Mouse (Mus musculus): Measurements from ENCODE around the gene Rad51ap2. TPM values are rescaled to one million over a fixed set of nuclear protein-coding genes. Genes with fewer than 3 reads are reported as not detected.

The Rad51ap2 gene
- polyA plus RNA-seq (2012; rRNA removed) (not detected in 2 replicates), polyA plus RNA-seq (2014; fragmentation: Nextera tagmentation; extraction: Ambion mirVana) (not detected in 2 replicates)

- Histone ChIP-seq H3K9me3 (ENCODE audit: control insufficient read depth, low read length) (no peaks in the 10 kb centered on the region), H3K27ac (no peak within 1 kb of the TSS), H3K9ac (replicated peaks) (no peak within 1 kb of the TSS), H3K36me3 (replicated peaks; ENCODE audit: control insufficient read depth, insufficient read depth, low read depth) (no peaks in the 10 kb centered on the region), H3K4me3 (ENCODE audit: insufficient read depth in 1 of 2, low read depth in 2 of 2, low read length in 2 of 2) (peak within 1 kb of the TSS; percentile 31 to 38; a peak in 3 of 4 replicates), H3K4me2 (ENCODE audit: low read depth) (peak within 1 kb of the TSS; percentile 60), H3K4me1 (replicated peaks; ENCODE audit: control insufficient read depth in 2 of 2, insufficient read depth in 2 of 2, low read length in 1 of 2) (no peaks in the 10 kb centered on the region; a peak in 1 of 4 replicates), H3K27me3 (ENCODE audit: control insufficient read depth, insufficient read depth, low read length) (peaks cover 9% of the 10 kb centered on the region)
- TF ChIP-seq CTCF (IDR thresholded peaks at IDR 0.05; ENCODE audit: low read depth) (no peak), EP300 (IDR thresholded peaks at IDR 0.05; ENCODE audit: low read depth) (no peak)
- ATAC-seq (ENCODE audit: insufficient read depth) (peak; percentile 95), DNase-seq (ENCODE audit: low read depth in 3 of 3, low spot score in 3 of 3) (peak; percentile 52 to 54 (median 52))
- under 1% methylated on average over 40 of the region's 40 CpGs for WGBS (ENCODE audit: insufficient replicate concordance)
Observed at GRCm38 (mm10) chr12:11455549-11456194, at the start of gene Rad51ap2. Rad51ap2 (plus strand) TSS chr12:11456079.

DNA sequence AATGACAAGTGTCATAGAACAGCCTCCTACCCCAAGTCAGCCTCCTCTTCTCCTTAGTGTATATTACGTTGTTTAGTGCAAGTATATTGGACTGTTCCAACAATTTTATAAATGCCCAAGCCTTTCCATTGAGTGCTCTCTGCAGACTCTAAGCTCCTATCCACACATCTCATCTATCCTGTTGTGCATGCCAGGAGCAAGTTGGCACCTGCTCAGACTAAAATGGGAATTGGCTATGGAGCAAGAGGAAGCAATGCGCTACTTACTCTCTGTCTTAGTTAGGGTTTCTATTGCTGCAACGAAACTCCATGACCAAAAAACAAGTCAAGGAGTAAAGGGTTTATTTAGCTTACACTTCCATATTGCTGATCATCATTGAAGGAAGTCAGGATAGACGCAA is 48.2 kb upstream of the Rad51ap2 start:
- H3K36me3 ChIP-seq (replicated peaks; ENCODE audit: control insufficient read depth, insufficient read depth, low read depth), result no peaks in the 10 kb centered on the region
- H3K9ac ChIP-seq (replicated peaks), result no peak overlapping the region
- DNase-seq (ENCODE audit: low read depth in 3 of 3, low spot score in 3 of 3) (no peak), ATAC-seq (ENCODE audit: insufficient read depth) (no peak)
- H3K27ac ChIP-seq, result no peak overlapping the region
- no peaks in the 10 kb centered on the region for H3K9me3 ChIP-seq (ENCODE audit: control insufficient read depth, low read length)
- no peaks in the 10 kb centered on the region for H3K27me3 ChIP-seq (ENCODE audit: control insufficient read depth, insufficient read depth, low read length)
- no peak overlapping the region for H3K4me2 ChIP-seq (ENCODE audit: low read depth)
- TF ChIP-seq CTCF (IDR thresholded peaks at IDR 0.05; ENCODE audit: low read depth) (no peak), EP300 (IDR thresholded peaks at IDR 0.05; ENCODE audit: low read depth) (no peak)
- 61% methylated on average over 4 of the region's 4 CpGs for WGBS (ENCODE audit: insufficient replicate concordance)
- no peak overlapping the region for H3K4me3 ChIP-seq (ENCODE audit: insufficient read depth in 1 of 2, low read depth in 2 of 2, low read length in 2 of 2)
- no peaks in the 10 kb centered on the region for H3K4me1 ChIP-seq (replicated peaks; ENCODE audit: control insufficient read depth in 2 of 2, insufficient read depth in 2 of 2, low read length in 1 of 2)

GRCm38 (mm10) chr12:11418112-11418511 is 37.8 kb upstream of the Rad51ap2 start:
- WGBS (ENCODE audit: insufficient replicate concordance), result 56% methylated on average over 6 of the region's 6 CpGs
- no peak for DNase-seq (ENCODE audit: low read depth in 3 of 3, low spot score in 3 of 3)
- no peaks in the 10 kb centered on the region for H3K36me3 ChIP-seq (replicated peaks; ENCODE audit: control insufficient read depth, insufficient read depth, low read depth)
- no peak overlapping the region for H3K9ac ChIP-seq (replicated peaks)
- TF ChIP-seq CTCF (IDR thresholded peaks at IDR 0.05; ENCODE audit: low read depth), result no peak
- no peak for TF ChIP-seq EP300 (IDR thresholded peaks at IDR 0.05; ENCODE audit: low read depth)
- H3K9me3 ChIP-seq (ENCODE audit: control insufficient read depth, low read length), result no peaks in the 10 kb centered on the region
- no peak for ATAC-seq (ENCODE audit: insufficient read depth)
- no peak overlapping the region for H3K27ac ChIP-seq
- H3K4me3 ChIP-seq (ENCODE audit: insufficient read depth in 1 of 2, low read depth in 2 of 2, low read length in 2 of 2), result no peak overlapping the region
- no peaks in the 10 kb centered on the region for H3K4me1 ChIP-seq (replicated peaks; ENCODE audit: control insufficient read depth in 2 of 2, insufficient read depth in 2 of 2, low read length in 1 of 2)
- no peak overlapping the region for H3K4me2 ChIP-seq (ENCODE audit: low read depth)
- H3K27me3 ChIP-seq (ENCODE audit: control insufficient read depth, insufficient read depth, low read length), result no peaks in the 10 kb centered on the region

- no peaks in the 10 kb centered on the region for H3K36me3 ChIP-seq (replicated peaks; ENCODE audit: control insufficient read depth, insufficient read depth, low read depth)
- DNase-seq (ENCODE audit: low read depth in 3 of 3, low spot score in 3 of 3), result no peak
- no peak overlapping the region for H3K9ac ChIP-seq (replicated peaks)
- H3K4me1 ChIP-seq (replicated peaks; ENCODE audit: control insufficient read depth in 2 of 2, insufficient read depth in 2 of 2, low read length in 1 of 2), result no peaks in the 10 kb centered on the region
- no peaks in the 10 kb centered on the region for H3K9me3 ChIP-seq (ENCODE audit: control insufficient read depth, low read length)
- H3K4me3 ChIP-seq (ENCODE audit: insufficient read depth in 1 of 2, low read depth in 2 of 2, low read length in 2 of 2), result no peak overlapping the region
- no peaks in the 10 kb centered on the region for H3K27me3 ChIP-seq (ENCODE audit: control insufficient read depth, insufficient read depth, low read length)
- TF ChIP-seq EP300 (IDR thresholded peaks at IDR 0.05; ENCODE audit: low read depth), result no peak
- no peak for TF ChIP-seq CTCF (IDR thresholded peaks at IDR 0.05; ENCODE audit: low read depth)
- H3K4me2 ChIP-seq (ENCODE audit: low read depth), result no peak overlapping the region
- WGBS (ENCODE audit: insufficient replicate concordance), result 40% methylated on average over 4 of the region's 4 CpGs
- no peak for ATAC-seq (ENCODE audit: insufficient read depth)
- no peak overlapping the region for H3K27ac ChIP-seq
Observed at GRCm38 (mm10) chr12:11427396-11427795, 28.5 kb upstream of the Rad51ap2 start.

DNA sequence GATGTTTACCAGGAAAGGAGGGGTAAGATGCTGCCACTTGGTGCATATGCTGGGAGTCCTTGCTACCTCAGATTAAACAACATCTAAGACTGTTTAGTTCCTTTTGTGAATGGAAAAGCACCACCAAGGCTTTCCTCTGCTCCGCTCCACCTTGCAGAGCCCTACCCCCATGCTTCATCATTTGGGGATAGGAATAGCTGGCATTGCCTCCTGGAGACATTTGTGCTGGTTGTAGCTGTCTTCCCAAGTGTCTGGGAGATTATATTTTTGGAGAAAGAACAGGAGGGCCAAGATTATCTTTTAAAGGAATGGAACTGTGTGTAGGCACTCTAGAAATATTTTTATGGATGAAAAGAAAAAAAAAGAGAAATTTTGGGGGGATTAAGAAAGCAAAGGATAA is 22.8 kb upstream of the Rad51ap2 start:
- 83% methylated on average over 1 of the region's 1 CpGs for WGBS (ENCODE audit: insufficient replicate concordance)
- Histone ChIP-seq H3K27ac (no peak overlapping the region), H3K4me1 (replicated peaks; ENCODE audit: control insufficient read depth in 2 of 2, insufficient read depth in 2 of 2, low read length in 1 of 2) (no peaks in the 10 kb centered on the region), H3K4me3 (ENCODE audit: insufficient read depth in 1 of 2, low read depth in 2 of 2, low read length in 2 of 2) (no peak overlapping the region), H3K9ac (replicated peaks) (no peak overlapping the region), H3K4me2 (ENCODE audit: low read depth) (no peak overlapping the region), H3K36me3 (replicated peaks; ENCODE audit: control insufficient read depth, insufficient read depth, low read depth) (no peaks in the 10 kb centered on the region), H3K9me3 (ENCODE audit: control insufficient read depth, low read length) (no peaks in the 10 kb centered on the region), H3K27me3 (ENCODE audit: control insufficient read depth, insufficient read depth, low read length) (peaks cover 22% of the 10 kb centered on the region)
- no peak for ATAC-seq (ENCODE audit: insufficient read depth)
- no peak for TF ChIP-seq CTCF (IDR thresholded peaks at IDR 0.05; ENCODE audit: low read depth)
- no peak for TF ChIP-seq EP300 (IDR thresholded peaks at IDR 0.05; ENCODE audit: low read depth)
- DNase-seq (ENCODE audit: low read depth in 3 of 3, low spot score in 3 of 3), result no peak
